Mouse (Mus musculus): ENCODE measurements at regions not wholly inside any gene's neighbourhood (a gene's known extent, or its start where the extent isn't known, plus 50 kb on each side); places are given as distances from the start of the nearest gene placed in this dataset.
"Not testable (repeated sequence)": the region's sequence is repeated elsewhere in the genome, so short reads cannot be mapped to it uniquely, and the experiment has no call there.

GRCm38 (mm10) chr13:66802558-66802957 is 102.2 kb upstream of the Gm10767 start:
- not testable (repeated sequence) for H3K4me1 ChIP-seq; H3K9me3 ChIP-seq (replicated peaks); H3K36me3 ChIP-seq; H3K4me2 ChIP-seq; ATAC-seq (ENCODE audit: low FRiP score); H3K27me3 ChIP-seq (replicated peaks); H3K27ac ChIP-seq (replicated peaks); H3K9ac ChIP-seq (replicated peaks); H3K4me3 ChIP-seq (replicated peaks)
- 84% methylated on average over 3 of the region's 3 CpGs for WGBS

- WGBS = 6% methylated on average over 28 of the region's 30 CpGs
- H3K9me3 ChIP-seq (replicated peaks); H3K36me3 ChIP-seq; ATAC-seq (ENCODE audit: low FRiP score); H3K9ac ChIP-seq (replicated peaks); H3K4me1 ChIP-seq; H3K27ac ChIP-seq (replicated peaks); H3K27me3 ChIP-seq (replicated peaks): not testable (repeated sequence)
- 0 out of 2 replicates have a peak overlapping the region, but pooled peaks have one; percentile 10 for H3K4me3 ChIP-seq (replicated peaks)
- H3K4me2 ChIP-seq = peak overlapping the region; percentile 40
Observed at GRCm38 (mm10) chr13:66807661-66808060, 97.1 kb upstream of the Gm10767 start.
